Mouse (Mus musculus) limb, embryonic 11.5 days (tissue): ENCODE results near the gene Tmem51. TPM values are rescaled to one million over a fixed set of nuclear protein-coding genes. Genes with fewer than 3 reads are reported as not detected.

Source experiments
- ATAC-seq: fragments of 200-750 bp; cut with Nextera tagmentation; 2 replicates; pipeline ENCODE4 v1.8.0; 2017; ENCODE audit warnings: low read depth; ENCODE audit not compliant: insufficient number of reproducible peaks, low FRiP score, low TSS enrichment
- DNase-seq: peaks from one replicate; pipeline ENCODE4 v3.0.0-alpha.2; 2015; ENCODE audit warnings: low spot score
- H3K27ac ChIP-seq: fragments of 300-500 bp; sonication (generic); replicated peaks from 2 replicates; pipeline ENCODE4 v1.5.1; 2014; ENCODE audit warnings: low read depth, mild to moderate bottlenecking, low read length
- H3K27me3 ChIP-seq: fragments of 300-500 bp; sonication (generic); 2 replicates; pipeline ENCODE4 v1.6.1; 2014; ENCODE audit warnings: mild to moderate bottlenecking, low read length, mixed read lengths; ENCODE audit not compliant: control insufficient read depth, insufficient read depth
- H3K36me3 ChIP-seq: fragments of 300-500 bp; sonication (generic); 2 replicates; pipeline ENCODE4 v1.6.1; 2014; ENCODE audit warnings: mild to moderate bottlenecking, low read length, moderate library complexity, mixed read lengths; ENCODE audit not compliant: control insufficient read depth, insufficient read depth
- H3K4me1 ChIP-seq: fragments of 300-500 bp; sonication (generic); 2 replicates; pipeline ENCODE4 v1.6.1; 2014; ENCODE audit warnings: low read length, mixed read lengths; ENCODE audit not compliant: control insufficient read depth, insufficient read depth
- H3K4me2 ChIP-seq: fragments of 300-500 bp; sonication (generic); 2 replicates; pipeline ENCODE4 v1.6.1; 2014; ENCODE audit warnings: low read depth, mild to moderate bottlenecking, moderate library complexity; ENCODE audit not compliant: severe bottlenecking
- H3K4me3 ChIP-seq: fragments of 300-500 bp; sonication (generic); 2 replicates; pipeline ENCODE4 v1.5.1; 2014; ENCODE audit warnings: low read depth, low read length
- H3K9ac ChIP-seq: fragments of 300-500 bp; sonication (generic); 2 replicates; pipeline ENCODE4 v1.6.1; 2014; ENCODE audit warnings: mild to moderate bottlenecking, low read length
- H3K9me3 ChIP-seq: fragments of 300-500 bp; sonication (generic); 2 replicates; pipeline ENCODE4 v1.6.1; 2016; ENCODE audit warnings: low read length; ENCODE audit not compliant: control insufficient read depth
- WGBS: fragments of 180-500 bp; shearing (Covaris S2); extraction: QIAGEN DNeasy Blood & Tissue Kit; methylation state at CpG from one replicate; pipeline ENCODE4 v1.1.7; 2014; 5-methylcytosine and 5-hydroxymethylcytosine counted together
- polyA plus RNA-seq: library from polyadenylated mRNA; unstranded; fragments of >200 nt; fragmentation: Nextera tagmentation; extraction: Ambion mirVana; gene quantifications from 2 replicates; pipeline ENCODE4 v1.2.1, GENCODE M21; 2014

Tmem51 gene
- polyA plus RNA-seq, 1 experiment from 2014 or later, result 11.1 TPM

GRCm38 (mm10) chr4:142060455-142061378 is 23.4 kb downstream of the Tmem51 start:
- H3K27ac ChIP-seq, result peak overlapping the region; percentile 82
- H3K4me2 ChIP-seq, result no peak overlapping the region
- H3K4me3 ChIP-seq, result no peak overlapping the region
- ATAC-seq, result peak; percentile 83
- H3K4me1 ChIP-seq, result peaks cover 26% of the 10 kb centered on the region
- no peaks in the 10 kb centered on the region for H3K9me3 ChIP-seq
- H3K36me3 ChIP-seq, result no peaks in the 10 kb centered on the region
- no peak overlapping the region for H3K9ac ChIP-seq
- 35% methylated on average over 18 of the region's 18 CpGs for WGBS
- no peaks in the 10 kb centered on the region for H3K27me3 ChIP-seq
- peak; percentile 76 for DNase-seq

- 94% methylated on average over 8 of the region's 8 CpGs for WGBS
- H3K36me3 ChIP-seq, result no peaks in the 10 kb centered on the region
- H3K27me3 ChIP-seq, result no peaks in the 10 kb centered on the region
- no peak overlapping the region for H3K9ac ChIP-seq
- H3K4me3 ChIP-seq, result no peak overlapping the region
- no peaks in the 10 kb centered on the region for H3K9me3 ChIP-seq
- no peak for DNase-seq
- no peak overlapping the region for H3K4me2 ChIP-seq
- peaks cover 19% of the 10 kb centered on the region for H3K4me1 ChIP-seq
- no peak for ATAC-seq
- H3K27ac ChIP-seq, result no peak overlapping the region
Observed at GRCm38 (mm10) chr4:142059841-142060193, 24.3 kb downstream of the Tmem51 start.

GRCm38 (mm10) chr4:142059113-142059840 is 24.8 kb downstream of the Tmem51 start:
- Histone ChIP-seq H3K4me3 (no peak overlapping the region), H3K36me3 (no peaks in the 10 kb centered on the region), H3K27me3 (no peaks in the 10 kb centered on the region), H3K9ac (no peak overlapping the region), H3K9me3 (no peaks in the 10 kb centered on the region), H3K27ac (no peak overlapping the region), H3K4me2 (no peak overlapping the region), H3K4me1 (peaks cover 17% of the 10 kb centered on the region)
- DNase-seq (no peak), ATAC-seq (no peak)
- 85% methylated on average over 13 of the region's 13 CpGs for WGBS

- no peak for DNase-seq
- WGBS, result 88% methylated on average over 22 of the region's 22 CpGs
- no peaks in the 10 kb centered on the region for H3K9me3 ChIP-seq
Observed at GRCm38 (mm10) chr4:142057529-142058216, 26.4 kb downstream of the Tmem51 start.

GRCm38 (mm10) chr4:142055600-142055999 is 28.5 kb downstream of the Tmem51 start:
- Histone ChIP-seq H3K4me3 (no peak overlapping the region), H3K4me1 (peaks cover 15% of the 10 kb centered on the region), H3K4me2 (no peak overlapping the region), H3K27ac (no peak overlapping the region), H3K9me3 (no peaks in the 10 kb centered on the region), H3K36me3 (no peaks in the 10 kb centered on the region), H3K27me3 (no peaks in the 10 kb centered on the region), H3K9ac (no peak overlapping the region)
- DNase-seq (no peak), ATAC-seq (no peak)
- WGBS, result 81% methylated on average over 8 of the region's 8 CpGs

More at GRCm38 (mm10) chr4:142057529-142058216, 26.4 kb downstream of the Tmem51 start:
- H3K27me3 ChIP-seq, result no peaks in the 10 kb centered on the region
- H3K27ac ChIP-seq, result no peak overlapping the region
- H3K4me3 ChIP-seq, result no peak overlapping the region
- no peaks in the 10 kb centered on the region for H3K36me3 ChIP-seq
- no peak for ATAC-seq
- no peak overlapping the region for H3K9ac ChIP-seq
- H3K4me2 ChIP-seq, result no peak overlapping the region
- peaks cover 19% of the 10 kb centered on the region for H3K4me1 ChIP-seq

GRCm38 (mm10) chr4:142054580-142054979 is 29.5 kb downstream of the Tmem51 start:
- Histone ChIP-seq H3K36me3 (no peaks in the 10 kb centered on the region), H3K4me2 (no peak overlapping the region), H3K9me3 (no peaks in the 10 kb centered on the region), H3K4me1 (peaks cover 11% of the 10 kb centered on the region), H3K9ac (no peak overlapping the region), H3K4me3 (no peak overlapping the region), H3K27ac (no peak overlapping the region), H3K27me3 (no peaks in the 10 kb centered on the region)
- 93% methylated on average over 11 of the region's 11 CpGs for WGBS
- ATAC-seq (no peak), DNase-seq (no peak)

- no peak overlapping the region for H3K4me3 ChIP-seq
- ATAC-seq, result no peak
- WGBS, result 55% methylated on average over 9 of the region's 9 CpGs
Observed at GRCm38 (mm10) chr4:142053661-142054448, 30.2 kb downstream of the Tmem51 start.

GRCm38 (mm10) chr4:142053261-142053660 is 30.8 kb downstream of the Tmem51 start:
- DNase-seq, result no peak
- no peak overlapping the region for H3K27ac ChIP-seq
- H3K9ac ChIP-seq, result no peak overlapping the region
- no peak overlapping the region for H3K4me3 ChIP-seq
- no peak overlapping the region for H3K4me2 ChIP-seq
- no peak for ATAC-seq
- H3K36me3 ChIP-seq, result no peaks in the 10 kb centered on the region
- H3K9me3 ChIP-seq, result no peaks in the 10 kb centered on the region
- WGBS, result 75% methylated on average over 4 of the region's 4 CpGs
- H3K27me3 ChIP-seq, result no peaks in the 10 kb centered on the region
- peaks cover 11% of the 10 kb centered on the region for H3K4me1 ChIP-seq

More at GRCm38 (mm10) chr4:142053661-142054448, 30.2 kb downstream of the Tmem51 start:
- no peak overlapping the region for H3K27ac ChIP-seq
- no peaks in the 10 kb centered on the region for H3K36me3 ChIP-seq
- no peak for DNase-seq
- no peaks in the 10 kb centered on the region for H3K9me3 ChIP-seq
- H3K9ac ChIP-seq, result no peak overlapping the region
- peaks cover 11% of the 10 kb centered on the region for H3K4me1 ChIP-seq
- no peaks in the 10 kb centered on the region for H3K27me3 ChIP-seq
- H3K4me2 ChIP-seq, result no peak overlapping the region
